Mouse (Mus musculus) olfactory bulb, adult 2 months (tissue): ENCODE results near the gene Nuf2.

Experiments
- CTCF ChIP-seq: fragments of 200-500 bp; IDR thresholded peaks from 2 replicates; pipeline ENCODE4 v1.5.1; 2012; ENCODE audit warnings: low read depth, mild to moderate bottlenecking, low read length, moderate library complexity; ENCODE audit not compliant: insufficient read depth
- POLR2A ChIP-seq: fragments of 200-500 bp; IDR thresholded peaks from 2 replicates; pipeline ENCODE4 v1.6.1; 2012; ENCODE audit warnings: mild to moderate bottlenecking, low read depth, low read length, moderate library complexity; ENCODE audit not compliant: insufficient read depth

DNA sequence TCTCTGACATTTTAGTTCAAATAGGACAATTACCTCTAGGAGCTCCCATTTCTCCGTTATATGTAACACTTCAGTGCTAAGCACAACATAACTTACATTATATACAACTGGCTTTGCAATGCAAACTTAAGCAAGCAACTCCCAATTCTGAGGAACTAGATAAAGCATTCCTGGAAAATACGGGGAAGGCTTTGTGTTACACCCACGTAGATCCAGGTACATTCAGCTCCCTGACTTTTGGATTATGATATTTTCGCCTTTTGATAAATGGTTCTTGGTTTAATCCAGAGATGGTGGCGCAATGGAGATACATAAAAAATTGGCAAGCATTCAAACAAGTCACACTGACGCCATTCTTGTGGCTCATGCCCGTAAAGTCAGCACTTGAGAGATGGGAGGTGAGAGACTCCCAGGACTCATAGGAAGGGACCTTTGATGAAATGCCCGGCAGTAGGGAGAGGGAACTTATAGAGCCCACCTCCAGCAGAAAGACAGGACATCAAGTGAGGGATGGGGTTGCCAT is 1.2 kb downstream of the Nuf2 start:
- TF ChIP-seq CTCF, result no peak
- TF ChIP-seq POLR2A, result no peak
